Mouse (Mus musculus): Measurements from ENCODE around the gene Tmem274.
A peak's percentile ranks its signal among the peaks of the same experiment; 100 is the strongest.
"Not testable (repeated sequence)": the region's sequence is repeated elsewhere in the genome, so short reads cannot be mapped to it uniquely, and the experiment has no call there.

Gene Tmem274

GRCm38 (mm10) chr4:149477078-149477477, at the start of gene Tmem274:
Gene Tmem274 (plus strand): TSS chr4:149477378.
- no peak for DNase-seq

DNA sequence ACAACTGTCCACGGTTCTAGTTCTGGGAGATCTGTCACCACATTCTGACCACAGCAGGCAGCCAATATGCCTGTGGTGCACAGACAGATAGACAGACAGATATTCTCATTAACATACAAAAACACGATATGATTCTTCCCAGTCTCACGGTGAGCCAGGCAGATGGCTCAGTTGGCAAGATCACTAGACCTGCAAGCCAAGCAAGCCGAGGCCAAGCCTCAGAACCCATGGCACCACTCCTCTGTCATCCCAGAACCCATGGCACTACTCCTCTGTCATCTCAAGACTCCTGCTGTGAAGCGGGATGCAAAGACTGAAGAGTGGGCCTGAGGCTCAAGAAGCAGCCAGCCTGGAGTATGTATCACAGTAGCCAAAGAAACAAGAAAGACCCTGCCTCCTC, 47.6 kb upstream of the Tmem274 start:
- peak; percentile 84 to 87 for DNase-seq

GRCm38 (mm10) chr4:149431887-149432286, 45.3 kb upstream of the Tmem274 start:
- not testable (repeated sequence) for DNase-seq

- no peak for DNase-seq
These were observed 36.6 kb upstream of the Tmem274 start for GRCm38 (mm10) chr4:149440576-149440975.

- no peak for DNase-seq
These were observed 34.7 kb upstream of the Tmem274 start for GRCm38 (mm10) chr4:149442436-149442835.

GRCm38 (mm10) chr4:149444465-149444864, 32.7 kb upstream of the Tmem274 start:
- no peak for DNase-seq

DNA sequence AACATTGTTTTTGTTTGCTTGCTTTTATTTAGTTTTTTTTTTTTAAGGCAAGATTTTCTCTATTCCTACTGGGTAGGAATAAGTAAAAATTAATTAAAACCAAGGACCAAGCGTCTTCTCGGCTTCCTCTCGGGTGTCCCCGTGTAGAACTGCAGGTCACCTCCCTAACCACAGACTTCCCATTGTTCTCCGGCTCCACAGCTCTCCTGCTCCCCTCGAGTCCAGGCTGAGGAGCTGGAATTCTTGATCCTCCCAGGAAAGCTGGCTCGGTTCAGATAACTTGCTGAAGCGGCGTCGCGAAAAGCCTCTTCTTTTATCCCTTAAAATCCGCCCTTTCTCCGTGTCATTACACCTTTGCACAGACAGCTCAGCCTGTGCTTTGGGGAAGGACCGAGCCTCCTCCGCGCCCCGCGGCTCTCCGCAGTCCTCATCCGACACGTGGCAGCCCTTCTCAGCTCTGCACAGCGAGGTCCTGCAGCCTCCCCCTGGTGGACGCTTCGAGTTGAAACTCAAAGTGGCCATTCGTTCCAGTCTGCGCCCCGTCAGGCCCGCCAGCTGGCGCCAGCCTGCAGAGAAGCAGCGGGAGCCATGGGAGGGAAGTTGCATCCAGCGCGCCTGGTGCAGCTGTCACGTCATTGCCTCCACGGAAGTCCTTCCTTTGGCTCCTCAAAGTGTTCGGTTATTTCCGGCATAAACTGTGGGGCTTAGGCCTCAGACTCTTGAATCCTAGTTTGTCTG, 32.0 kb upstream of the Tmem274 start:
- DNase-seq, result peak; percentile 90 to 93

GRCm38 (mm10) chr4:149445868-149446267, 31.3 kb upstream of the Tmem274 start:
- peak in 1 of 2 experiments; percentile 54 for DNase-seq

DNA sequence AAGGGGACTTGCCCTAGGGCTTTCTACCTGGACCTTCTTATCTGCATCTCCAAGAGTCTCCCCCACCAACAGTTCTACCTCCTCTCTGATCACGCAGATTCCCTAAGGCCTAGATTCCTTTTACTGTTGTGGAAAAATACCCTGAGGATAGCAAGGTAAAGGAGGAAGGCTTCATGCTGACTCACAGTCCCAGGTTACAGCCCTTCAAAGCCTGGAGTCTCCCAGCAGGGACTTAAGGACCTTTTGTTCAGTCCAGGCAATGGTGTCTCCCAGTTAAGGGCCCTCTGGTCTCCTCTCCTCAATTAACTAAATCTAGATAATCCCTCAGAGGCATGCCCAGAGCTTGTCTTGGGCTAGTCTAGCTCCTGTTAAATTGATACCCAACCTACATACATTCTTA, 30.9 kb upstream of the Tmem274 start:
- no peak for DNase-seq

GRCm38 (mm10) chr4:149450636-149451035, 26.5 kb upstream of the Tmem274 start:
- DNase-seq, result no peak

GRCm38 (mm10) chr4:149453656-149454055, 23.5 kb upstream of the Tmem274 start:
- peak; percentile 35 to 37 for DNase-seq

- peak in 1 of 2 experiments; percentile 35 for DNase-seq
These were observed 22.9 kb upstream of the Tmem274 start for GRCm38 (mm10) chr4:149454263-149454662.

DNA sequence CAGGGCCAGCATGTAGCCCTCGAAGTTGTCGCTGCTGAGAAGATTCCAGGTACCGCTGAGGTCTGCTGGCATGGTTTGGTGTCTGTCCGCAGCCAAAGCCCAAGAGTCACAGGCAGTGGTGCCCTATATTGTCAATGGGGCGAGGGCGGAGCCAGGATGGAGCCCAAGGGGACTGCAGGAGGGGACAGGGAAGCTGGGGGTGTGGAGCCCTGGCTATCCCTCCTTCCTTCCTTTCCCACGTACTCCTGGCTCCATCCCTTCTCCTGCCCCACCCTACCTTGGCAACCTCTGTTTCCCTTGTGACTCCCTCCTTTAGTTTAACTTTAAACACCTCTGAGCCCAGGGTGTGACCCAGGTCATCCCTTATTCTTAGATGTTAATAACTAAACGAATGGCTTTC, 22.3 kb upstream of the Tmem274 start, which contains the start of gene Rbp7:
Gene Rbp7 (minus strand): TSS at position 100 of the 400 bp plus-strand sequence.
- DNase-seq, result no peak

- not testable (repeated sequence) for DNase-seq
These were observed 20.0 kb upstream of the Tmem274 start for GRCm38 (mm10) chr4:149457163-149457562.

DNA sequence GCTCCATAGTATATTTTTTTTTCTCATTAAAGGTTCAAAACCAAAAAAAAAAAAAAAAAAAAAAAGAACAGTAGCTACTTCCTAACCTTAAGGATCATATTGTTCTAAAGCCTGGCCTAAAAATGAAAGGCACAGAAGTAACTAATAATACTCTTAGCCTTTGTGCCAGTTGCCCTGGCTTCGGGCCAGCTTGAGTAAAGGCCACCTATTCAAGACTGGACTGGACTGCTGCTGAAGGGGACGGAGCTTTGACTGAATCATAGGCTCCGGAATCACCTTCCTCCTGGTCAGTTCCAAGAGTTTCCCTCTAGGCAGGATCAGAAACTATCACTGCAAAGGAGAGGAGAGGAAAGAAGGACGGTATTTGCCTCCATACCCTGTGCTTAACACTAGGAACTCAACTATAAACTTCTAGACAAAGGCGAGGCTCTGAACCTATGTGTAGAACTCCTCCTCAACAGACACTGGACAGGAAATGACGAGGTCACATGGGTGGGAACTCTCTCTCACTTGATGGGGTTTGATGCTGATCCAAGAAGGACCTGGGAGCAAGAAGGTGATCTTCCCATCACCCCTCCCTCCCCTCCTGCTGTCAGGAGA, 19.2 kb upstream of the Tmem274 start:
- peak in 1 of 2 experiments; percentile 35 for DNase-seq

DNA sequence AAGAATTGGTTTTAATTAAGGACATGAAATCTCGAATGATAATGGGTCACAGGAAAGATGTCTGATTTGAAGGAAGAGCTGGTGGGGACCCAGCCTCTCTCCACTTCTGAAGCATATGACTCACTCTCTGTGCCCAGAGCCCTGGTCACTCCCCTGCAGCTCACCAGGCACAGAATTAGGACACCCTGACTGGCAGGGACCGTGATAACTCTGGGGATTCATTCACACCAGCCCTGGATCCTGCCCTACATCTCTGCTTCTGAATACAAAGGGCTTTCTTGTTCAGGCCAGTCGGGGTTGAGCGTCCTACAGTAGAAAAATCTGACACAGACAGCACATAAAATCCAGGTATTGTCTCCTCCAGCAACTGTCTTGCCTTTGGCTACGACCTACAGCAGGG, 18.7 kb upstream of the Tmem274 start:
- DNase-seq, result no peak

GRCm38 (mm10) chr4:149459425-149459824, 17.8 kb upstream of the Tmem274 start:
- DNase-seq, result no peak

GRCm38 (mm10) chr4:149460475-149460874, 16.7 kb upstream of the Tmem274 start:
- DNase-seq, result peak in 1 of 2 experiments; percentile 12

GRCm38 (mm10) chr4:149461579-149462304, 15.4 kb upstream of the Tmem274 start:
- DNase-seq, result peak; percentile 75 to 79

DNA sequence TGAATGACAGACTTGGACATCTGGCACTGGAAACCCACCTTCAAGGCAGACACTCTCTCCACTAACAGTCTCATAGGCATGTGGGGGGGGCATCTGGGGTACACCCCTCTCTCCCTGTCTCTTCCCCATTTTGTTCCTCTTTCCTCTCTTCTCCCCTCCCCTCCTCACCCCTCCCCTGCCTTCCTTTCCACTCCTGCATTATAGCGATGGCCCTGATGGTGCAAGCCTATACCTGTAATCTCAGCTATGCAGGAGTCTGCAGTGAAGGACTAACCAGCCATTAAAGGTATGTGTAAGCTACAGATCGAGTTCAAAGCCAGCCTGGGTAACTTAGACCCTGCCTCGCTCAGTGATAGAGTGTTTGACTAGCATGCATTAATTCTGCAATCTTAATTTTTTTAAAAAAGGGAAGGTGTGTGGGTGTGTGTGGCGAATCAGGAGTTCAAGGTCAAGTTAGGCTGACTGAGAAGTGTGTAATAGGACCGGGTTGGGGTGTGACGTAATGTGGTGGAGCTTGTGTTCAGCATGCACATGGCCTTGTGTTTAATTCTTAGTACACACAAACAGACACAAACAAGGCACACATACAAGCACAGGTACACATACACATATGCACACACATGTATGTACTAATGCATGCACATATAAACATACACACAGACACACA, 14.7 kb upstream of the Tmem274 start:
- DNase-seq, result no peak

GRCm38 (mm10) chr4:149463435-149463950, 13.7 kb upstream of the Tmem274 start:
- no peak for DNase-seq

DNA sequence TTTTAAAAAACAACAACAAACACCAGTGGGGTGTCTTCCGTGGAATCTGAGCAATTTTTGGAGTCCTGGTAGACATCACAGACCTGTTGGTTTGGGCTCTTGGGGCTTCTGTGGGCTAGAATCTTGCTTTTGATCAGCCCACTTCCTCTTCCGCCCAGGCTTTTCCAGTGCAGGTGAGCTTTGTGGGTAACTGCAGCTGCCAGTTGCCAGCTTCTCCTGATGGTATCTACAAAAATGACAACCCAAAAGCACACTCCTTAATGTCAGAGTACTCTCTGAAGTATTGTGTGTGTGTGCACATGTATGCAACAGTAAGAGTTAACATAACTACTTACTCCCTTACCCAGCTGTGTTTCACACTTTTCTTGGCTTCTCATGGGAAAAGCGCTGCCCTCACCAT, 7.6 kb upstream of the Tmem274 start:
- no peak for DNase-seq

- no peak for DNase-seq
These were observed 2.1 kb upstream of the Tmem274 start for GRCm38 (mm10) chr4:149475096-149475495.
